Mouse (Mus musculus) adrenal gland, adult 8-10 months (tissue): ENCODE measurements around the gene Fkbp6. TPM values are rescaled to one million over a fixed set of nuclear protein-coding genes. Genes with fewer than 3 reads are reported as not detected.

Source experiments
- microRNA-seq, 2 experiments: library from miRNA; unstranded; fragments of <30 nt; microRNA quantifications; one replicate each; pipeline ENCODE4 v1.2.0; 2022
- total RNA-seq, 4 experiments: library from RNA; stranded (reverse); gene quantifications; 2 replicates each; pipeline ENCODE4 v1.2.4; 2022

Gene Fkbp6
- total RNA-seq, 4 experiments from 2014 or later = 0.21 to 0.52 TPM; not detected in 2

Small RNA genes within 50 kb of the gene (microRNA-seq; reads per million reads assigned to microRNA genes)
- 0.53 to 0.67 reads per million in 2 experiments for gene Mir7033

Other genes with a start within 250 kb of the Fkbp6 start
- 10 to 100 TPM; 21.2 to 30.4 (median 25.6) TPM for gene Tbl2, start 200.4 kb downstream of the Fkbp6 start, total RNA-seq
- gene Bcl7b, start 181.8 kb downstream of the Fkbp6 start, total RNA-seq = 10 to 100 TPM; 65.5 to 89.7 (median 78.2) TPM
- gene Baz1b, start 162.8 kb downstream of the Fkbp6 start, total RNA-seq = 100 to 1,000 TPM in 1 of 4 experiments, 10 to 100 TPM in 3; 71.4 to 118 (median 94.8) TPM
- 10 to 100 TPM in 1 of 4 experiments, 1 to 10 TPM in 3; 2.8 to 10.5 (median 6.3) TPM for gene Fzd9, start 98.8 kb downstream of the Fkbp6 start, total RNA-seq
- not detected for gene Trim50, start 3.3 kb upstream of the Fkbp6 start, total RNA-seq
- 10 to 100 TPM; 21.9 to 25.0 (median 22.9) TPM for gene Nsun5, start 19.9 kb upstream of the Fkbp6 start, total RNA-seq
- 10 to 100 TPM; 17.2 to 24.1 (median 22.5) TPM for gene Pom121, start 44.5 kb upstream of the Fkbp6 start, total RNA-seq
- gene Hip1, start 195.1 kb upstream of the Fkbp6 start, total RNA-seq = 10 to 100 TPM; 18.9 to 39.9 (median 33.1) TPM
- gene Ccl26, start 213.5 kb upstream of the Fkbp6 start, total RNA-seq = not detected
- 1 to 10 TPM in 1 of 4 experiments, under 1 TPM in 2, not detected in 1; 0.55 to 2.0 (median 0.71) TPM for gene Ccl24, start 223.0 kb upstream of the Fkbp6 start, total RNA-seq